Mouse (Mus musculus) urinary bladder, postnatal 25 days (tissue): ENCODE results near the gene Sema3a.
"Not testable (repeated sequence)": the region's sequence is repeated elsewhere in the genome, so short reads cannot be mapped to it uniquely, and the experiment has no call there.

Experiments
- DNase-seq: peaks from one replicate; pipeline ENCODE4 v3.0.0; 2022; ENCODE audit warnings: low spot score

The Sema3a gene

GRCm38 (mm10) chr5:13428702-13429101, 303.5 kb downstream of the Sema3a start:
- DNase-seq, result no peak

GRCm38 (mm10) chr5:13431827-13432226, 306.6 kb downstream of the Sema3a start:
- no peak for DNase-seq

- no peak for DNase-seq
Observed at GRCm38 (mm10) chr5:13432574-13432973, 307.4 kb downstream of the Sema3a start.

- no peak for DNase-seq
Observed at GRCm38 (mm10) chr5:13433303-13433702, 308.1 kb downstream of the Sema3a start.

GRCm38 (mm10) chr5:13441112-13441511, 315.9 kb downstream of the Sema3a start:
- DNase-seq, result no peak

GRCm38 (mm10) chr5:13460182-13461001, 335.2 kb downstream of the Sema3a start:
- DNase-seq, result no peak

GRCm38 (mm10) chr5:13468856-13469255, 343.6 kb downstream of the Sema3a start:
- DNase-seq, result no peak

GRCm38 (mm10) chr5:13469401-13469800, 344.2 kb downstream of the Sema3a start:
- DNase-seq, result no peak

GRCm38 (mm10) chr5:13470057-13470905, 345.1 kb downstream of the Sema3a start:
- peak; percentile 8 for DNase-seq

GRCm38 (mm10) chr5:13477653-13478052, 352.4 kb downstream of the Sema3a start:
- DNase-seq, result no peak

GRCm38 (mm10) chr5:13488671-13489070, 363.5 kb downstream of the Sema3a start:
- DNase-seq, result no peak

- DNase-seq, result not testable (repeated sequence)
Observed at GRCm38 (mm10) chr5:13495967-13496366, 370.8 kb downstream of the Sema3a start.

GRCm38 (mm10) chr5:13499835-13500234, 374.6 kb downstream of the Sema3a start:
- DNase-seq, result no peak

- no peak for DNase-seq
Observed at GRCm38 (mm10) chr5:13505839-13506499, 380.8 kb downstream of the Sema3a start.

GRCm38 (mm10) chr5:13509163-13509562, 383.9 kb downstream of the Sema3a start:
- DNase-seq, result no peak

GRCm38 (mm10) chr5:13517018-13517417, 391.8 kb downstream of the Sema3a start:
- DNase-seq, result no peak

GRCm38 (mm10) chr5:13525597-13525996, 400.4 kb downstream of the Sema3a start:
- no peak for DNase-seq

GRCm38 (mm10) chr5:13527037-13527464, 401.8 kb downstream of the Sema3a start:
- DNase-seq, result no peak

- no peak for DNase-seq
Observed at GRCm38 (mm10) chr5:13529226-13529625, 404.0 kb downstream of the Sema3a start.

GRCm38 (mm10) chr5:13547472-13548209, 422.4 kb downstream of the Sema3a start:
- no peak for DNase-seq

- no peak for DNase-seq
Observed at GRCm38 (mm10) chr5:13548210-13548554, 423.0 kb downstream of the Sema3a start.

GRCm38 (mm10) chr5:13549080-13549479, 423.9 kb downstream of the Sema3a start:
- DNase-seq, result no peak
